Mouse (Mus musculus) liver, embryonic 14.5 days (tissue): ENCODE data around the gene Pdpk1. TPM values are rescaled to one million over a fixed set of nuclear protein-coding genes. Genes with fewer than 3 reads are reported as not detected.

ENCODE experiments used
- ATAC-seq: fragments of 200-750 bp; cut with Nextera tagmentation; 2 replicates; pipeline ENCODE4 v1.8.0; 2017; ENCODE audit warnings: moderate number of reproducible peaks, mild to moderate bottlenecking, moderate library complexity; ENCODE audit not compliant: insufficient read depth
- DNase-seq, 3 experiments: peaks; one replicate each; pipeline ENCODE4 v3.0.0-alpha.2; 2012 to 2013; ENCODE audit warnings: low read depth in 3 of 3, low spot score in 3 of 3
- H3K27ac ChIP-seq: fragments of 300-500 bp; sonication (generic); 2 replicates; pipeline ENCODE4 v1.5.1; 2014; ENCODE audit warnings: moderate library complexity, mild to moderate bottlenecking, control low read depth, inconsistent platforms
- H3K27me3 ChIP-seq: fragments of 300-500 bp; sonication (generic); 2 replicates; pipeline ENCODE4 v1.6.1; 2014; ENCODE audit warnings: mild to moderate bottlenecking, low read length, moderate library complexity; ENCODE audit not compliant: control insufficient read depth, insufficient read depth
- H3K36me3 ChIP-seq: fragments of 300-500 bp; sonication (generic); replicated peaks from 2 replicates; pipeline ENCODE4 v1.6.1; 2014; ENCODE audit warnings: low read depth; ENCODE audit not compliant: control insufficient read depth, insufficient read depth
- H3K4me1 ChIP-seq, 2 experiments: fragments of 200-500 bp in 1 of 2; fragments of 300-500 bp in 1 of 2; sonication (generic) in 1 of 2; replicated peaks; 2 replicates each; pipeline ENCODE4 v1.6.1; 2012 to 2014; ENCODE audit warnings: antibody characterized with exemption in 1 of 2, inconsistent platforms in 1 of 2, low read length in 1 of 2; ENCODE audit not compliant: control insufficient read depth in 2 of 2, insufficient read depth in 2 of 2
- H3K4me2 ChIP-seq: fragments of 300-500 bp; sonication (generic); 2 replicates; pipeline ENCODE4 v1.6.1; 2014; ENCODE audit warnings: low read depth, mild to moderate bottlenecking, control low read depth, moderate library complexity
- H3K4me3 ChIP-seq, 2 experiments: fragments of 200-500 bp in 1 of 2; fragments of 300-500 bp in 1 of 2; sonication (generic) in 1 of 2; 2 replicates each; pipeline ENCODE4 v1.5.1; 2012 to 2014; ENCODE audit warnings: low read depth in 2 of 2, low read length in 2 of 2, mild to moderate bottlenecking in 2 of 2, control low read depth in 1 of 2, inconsistent platforms in 1 of 2, moderate library complexity in 1 of 2; ENCODE audit not compliant: insufficient read depth in 1 of 2
- H3K9ac ChIP-seq: fragments of 300-500 bp; sonication (generic); replicated peaks from 2 replicates; pipeline ENCODE4 v1.6.1; 2014; ENCODE audit warnings: mild to moderate bottlenecking, control low read depth, moderate library complexity
- H3K9me3 ChIP-seq: fragments of 300-500 bp; sonication (generic); 2 replicates; pipeline ENCODE4 v1.6.1; 2016; ENCODE audit warnings: low read length, mixed read lengths; ENCODE audit not compliant: control insufficient read depth
- CTCF ChIP-seq: IDR thresholded peaks from 2 replicates; pipeline ENCODE4 v1.5.1; 2016; ENCODE audit warnings: antibody characterized with exemption, low read depth, control low read depth
- EP300 ChIP-seq: IDR thresholded peaks from 2 replicates; pipeline ENCODE4 v1.6.1; 2016; ENCODE audit warnings: antibody characterized with exemption, low read depth
- WGBS: fragments of 180-500 bp; shearing (Covaris S2); extraction: QIAGEN DNeasy Blood & Tissue Kit; methylation state at CpG from one replicate; pipeline ENCODE4 v1.1.7; 2014; ENCODE audit not compliant: insufficient replicate concordance; 5-methylcytosine and 5-hydroxymethylcytosine counted together
- polyA plus RNA-seq, 2 experiments: library from polyadenylated mRNA; depleted of rRNA in 1 of 2; stranded (reverse) in 1 of 2; unstranded in 1 of 2; fragments of >200 nt; fragmentation: Nextera tagmentation in 1 of 2; extraction: Ambion mirVana in 1 of 2; gene quantifications; 2 replicates each; pipeline versions ENCODE4 v1.2.1 to v1.2.3; 2012 to 2014

Pdpk1 gene
- polyA plus RNA-seq, 2 experiments, result 9.7 to 24.5 TPM

DNA sequence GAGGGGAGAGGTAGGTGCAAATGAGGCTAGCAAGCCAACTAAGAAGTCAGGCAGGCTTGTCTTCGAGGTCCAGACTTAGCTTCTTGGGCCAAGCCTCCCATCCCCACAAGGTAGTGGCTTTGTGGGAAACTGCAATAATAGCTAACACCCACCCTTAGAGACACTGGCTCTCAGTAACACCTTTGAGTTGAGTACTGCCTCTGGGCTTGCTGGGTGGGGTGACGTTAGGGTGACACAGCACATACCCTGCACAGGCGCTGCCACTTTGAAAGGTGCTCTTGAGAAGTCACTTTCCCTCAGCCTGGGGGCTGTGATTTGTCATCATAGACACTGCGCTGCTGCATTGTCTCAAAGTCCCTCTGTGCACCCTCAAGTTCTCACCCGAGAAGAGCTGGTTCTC is 43.0 kb upstream of the Pdpk1 start:
- TF ChIP-seq CTCF (no peak), EP300 (no peak)
- Histone ChIP-seq H3K4me1 (peaks cover 44 to 56% of the 10 kb centered on the region in 2 experiments), H3K36me3 (peaks cover 5% of the 10 kb centered on the region), H3K9ac (peak overlapping the region; percentile 36; the same call in 1 of the 2 replicates), H3K27ac (peak overlapping the region; percentile 56), H3K4me3 (no peak overlapping the region), H3K27me3 (no peaks in the 10 kb centered on the region), H3K4me2 (peak overlapping the region; percentile 35), H3K9me3 (no peaks in the 10 kb centered on the region)
- ATAC-seq, result peak; percentile 67
- WGBS, result 66% methylated on average over 5 of the region's 5 CpGs
- DNase-seq, result no peak

DNA sequence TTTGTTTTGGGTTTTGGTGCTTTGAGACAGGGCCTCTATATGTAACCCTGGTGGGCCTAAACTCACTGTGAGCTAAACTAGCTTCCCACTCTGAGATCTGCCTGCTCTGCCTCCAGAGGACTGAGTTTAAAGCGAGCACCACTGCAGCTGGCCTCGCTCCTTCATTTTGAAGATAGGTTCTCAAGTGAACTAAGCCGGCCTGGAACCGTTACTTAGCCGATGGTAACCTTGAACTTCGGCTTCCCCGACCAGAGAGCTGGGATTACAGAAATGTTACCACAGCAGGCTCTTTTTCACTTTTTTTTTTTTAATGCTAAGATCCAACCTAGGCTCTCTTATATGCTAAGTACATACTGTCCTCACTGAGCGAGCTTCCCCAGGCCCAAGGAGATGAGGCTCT is 42.5 kb upstream of the Pdpk1 start:
- peak overlapping the region; percentile 56 for H3K27ac ChIP-seq
- H3K9ac ChIP-seq, result peak overlapping the region; percentile 36; the same call in 1 of the 2 replicates

DNA sequence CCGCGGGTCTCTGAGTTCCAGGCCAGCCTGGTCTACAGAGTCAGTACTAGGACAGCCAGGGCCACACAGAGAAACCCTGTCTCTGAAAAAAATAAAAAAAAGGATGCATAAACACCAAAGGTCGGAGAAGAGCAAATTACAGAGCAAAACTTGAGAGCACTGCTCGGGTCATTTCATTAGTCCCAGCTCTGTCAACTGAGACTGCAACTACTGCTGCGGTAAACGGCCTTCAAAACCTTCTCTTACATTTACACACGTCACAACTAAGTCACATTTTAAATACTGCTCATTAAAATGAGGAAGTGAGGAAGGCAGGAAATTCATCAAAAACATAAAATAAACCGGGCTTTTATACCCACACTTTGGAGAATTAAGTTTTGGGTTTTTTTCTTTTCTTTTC is 42.1 kb upstream of the Pdpk1 start:
- ATAC-seq (no peak), DNase-seq (no peak)
- Histone ChIP-seq H3K4me3 (no peak overlapping the region), H3K9me3 (no peaks in the 10 kb centered on the region), H3K4me1 (peaks cover 35 to 47% of the 10 kb centered on the region in 2 experiments), H3K36me3 (peaks cover 10% of the 10 kb centered on the region), H3K27me3 (no peaks in the 10 kb centered on the region), H3K4me2 (no peak overlapping the region), H3K27ac (peak overlapping the region; percentile 56), H3K9ac (no peak overlapping the region)
- WGBS, result 70% methylated on average over 8 of the region's 8 CpGs
- no peak for TF ChIP-seq EP300
- no peak for TF ChIP-seq CTCF

More for the DNA sequence above, 42.5 kb upstream of the Pdpk1 start:
- peaks cover 8% of the 10 kb centered on the region for H3K36me3 ChIP-seq
- 81% methylated on average over 8 of the region's 8 CpGs for WGBS
- H3K4me3 ChIP-seq, result no peak overlapping the region
- peak overlapping the region; percentile 35 for H3K4me2 ChIP-seq
- H3K27me3 ChIP-seq, result no peaks in the 10 kb centered on the region
- no peak for TF ChIP-seq CTCF
- TF ChIP-seq EP300, result no peak
- DNase-seq (no peak), ATAC-seq (no peak)
- no peaks in the 10 kb centered on the region for H3K9me3 ChIP-seq
- H3K4me1 ChIP-seq, result peaks cover 39 to 51% of the 10 kb centered on the region in 2 experiments

DNA sequence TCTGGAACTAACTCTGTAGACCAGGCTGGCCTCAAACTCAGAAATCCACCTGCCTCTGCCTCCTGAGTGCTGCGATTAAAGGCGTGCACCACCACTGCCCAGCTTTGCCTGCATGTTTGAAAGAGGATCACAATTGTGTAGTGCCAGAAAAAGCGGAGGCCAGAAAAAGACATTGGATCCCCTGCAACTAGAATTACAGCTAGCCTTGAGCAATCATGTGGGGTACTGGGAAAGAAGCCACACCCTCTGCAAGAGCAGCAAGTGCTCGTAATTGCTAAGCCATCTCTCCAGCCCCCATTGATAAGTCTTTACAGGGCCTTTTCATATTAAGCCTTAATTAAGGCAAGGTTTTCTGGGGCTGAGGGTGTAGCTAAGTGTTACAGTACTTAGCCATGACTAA is 40.8 kb upstream of the Pdpk1 start:
- 65% methylated on average over 4 of the region's 4 CpGs for WGBS
- no peak for TF ChIP-seq CTCF
- no peak for TF ChIP-seq EP300

DNA sequence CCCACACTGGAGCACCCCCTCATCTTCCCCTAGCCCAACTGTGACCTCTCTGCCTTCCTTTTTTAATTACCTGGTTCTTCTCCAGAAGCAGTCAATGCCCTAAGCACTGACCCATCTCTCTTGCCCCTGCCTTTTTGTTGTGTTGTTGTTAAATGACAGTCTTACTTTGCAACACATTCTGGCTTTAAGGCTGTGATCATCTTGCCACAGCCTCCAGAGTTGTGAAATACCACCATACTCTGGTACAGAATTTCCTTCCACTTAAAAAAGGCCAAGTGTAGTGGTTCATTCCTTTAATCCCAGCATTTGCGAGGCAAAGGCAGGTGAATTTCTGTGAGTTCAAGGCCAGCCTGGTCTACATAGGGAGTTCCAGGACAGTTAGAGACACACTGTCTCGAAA is 40.2 kb upstream of the Pdpk1 start:
- peaks cover 20 to 28% of the 10 kb centered on the region in 2 experiments for H3K4me1 ChIP-seq
- TF ChIP-seq CTCF (no peak), EP300 (no peak)
- no peak for ATAC-seq
- no peak overlapping the region for H3K4me2 ChIP-seq
- no peak overlapping the region for H3K4me3 ChIP-seq
- no peak overlapping the region for H3K27ac ChIP-seq
- H3K36me3 ChIP-seq, result peaks cover 17% of the 10 kb centered on the region
- no peaks in the 10 kb centered on the region for H3K9me3 ChIP-seq
- no peaks in the 10 kb centered on the region for H3K27me3 ChIP-seq
- no peak overlapping the region for H3K9ac ChIP-seq
- WGBS, result 73% methylated on average over 2 of the region's 2 CpGs
- DNase-seq, result no peak

More for the DNA sequence above, 40.8 kb upstream of the Pdpk1 start:
- Histone ChIP-seq H3K27me3 (no peaks in the 10 kb centered on the region), H3K9me3 (no peaks in the 10 kb centered on the region), H3K9ac (no peak overlapping the region), H3K4me2 (no peak overlapping the region), H3K36me3 (peaks cover 13% of the 10 kb centered on the region), H3K4me3 (no peak overlapping the region), H3K27ac (no peak overlapping the region), H3K4me1 (peaks cover 22 to 33% of the 10 kb centered on the region in 2 experiments)
- no peak for DNase-seq
- ATAC-seq, result no peak
